Mouse (Mus musculus) olfactory bulb, adult 2 months (tissue): ENCODE measurements around the gene Ola1.

Source experiments
- CTCF ChIP-seq: fragments of 200-500 bp; IDR thresholded peaks from 2 replicates; pipeline ENCODE4 v1.5.1; 2012; ENCODE audit warnings: low read depth, mild to moderate bottlenecking, low read length, moderate library complexity; ENCODE audit not compliant: insufficient read depth
- POLR2A ChIP-seq: fragments of 200-500 bp; IDR thresholded peaks from 2 replicates; pipeline ENCODE4 v1.6.1; 2012; ENCODE audit warnings: mild to moderate bottlenecking, low read depth, low read length, moderate library complexity; ENCODE audit not compliant: insufficient read depth

GRCm38 (mm10) chr2:73082476-73082875 lies 136.2 kb downstream of the Ola1 start:
- TF ChIP-seq CTCF (no peak), POLR2A (no peak)
